8 mouse cellular contexts compared by ENCODE assay signal in the genomic region with DNA sequence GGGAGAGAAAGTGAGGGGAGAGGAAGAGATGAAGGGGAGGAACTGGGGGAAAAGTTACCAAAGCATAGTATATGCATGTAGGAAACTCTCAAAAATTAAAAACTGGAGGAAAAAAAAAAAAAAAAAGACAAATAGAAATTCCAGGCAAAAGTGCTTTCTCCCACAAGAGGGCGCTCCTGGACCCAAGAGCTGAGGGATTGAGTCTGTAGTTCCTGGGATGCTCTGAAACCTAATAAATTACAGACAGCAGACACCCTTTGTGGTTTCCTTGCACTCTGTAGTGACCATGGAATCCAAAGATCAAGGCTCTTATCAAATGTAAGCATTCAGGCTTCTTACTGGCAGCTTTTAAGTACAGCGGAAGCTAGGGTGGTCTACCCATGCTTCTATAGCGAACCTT.
DNase-seq lines count a peak whose midpoint lies in the region; ATAC-seq lines count a peak whose summit lies in the region.

No protein-coding gene starts in this region.

- no peaks in the 10 kb centered on the region for H3K36me3 ChIP-seq in megakaryocyte, embryonic 14.5 days (replicated peaks; ENCODE audit: low read length)

- peak overlapping the region; percentile 23 for H3K4me3 ChIP-seq in megakaryocyte, embryonic 14.5 days (replicated peaks)

- no peak for ATAC-seq in cerebellum, adult (ENCODE audit: insufficient number of reproducible peaks, low FRiP score, low TSS enrichment)

- H3K9me3 ChIP-seq in megakaryocyte, embryonic 14.5 days, result peaks cover 7% of the 10 kb centered on the region; the same call in 1 of the 2 replicates

- DNase-seq in cerebellum, adult 18-20 months, result peak; percentile 54 to 66
- DNase-seq in urinary bladder, postnatal 14 days (ENCODE audit: low spot score), result peak; percentile 74
- DNase-seq in urinary bladder, postnatal 10 days (ENCODE audit: low spot score), result no peak
- peak; percentile 51 to 65 for DNase-seq in frontal cortex, postnatal 25 days (ENCODE audit: low spot score in 2 of 2)
- DNase-seq in kidney, postnatal 14 days, result peak; percentile 73
- DNase-seq in urinary bladder, postnatal 36 days (ENCODE audit: low spot score in 2 of 2), result peak; percentile 32 to 56

- H3K4me1 ChIP-seq in megakaryocyte, embryonic 14.5 days, result peaks cover 31% of the 10 kb centered on the region

- peaks cover 6% of the 10 kb centered on the region for H3K27me3 ChIP-seq in megakaryocyte, embryonic 14.5 days (replicated peaks)
